Mouse (Mus musculus): ENCODE data around the gene Efhd2. TPM values are rescaled to one million over a fixed set of nuclear protein-coding genes. Genes with fewer than 3 reads are reported as not detected.

Gene Efhd2
- total RNA-seq, 2 experiments from 2014 or later: 16.4 to 21.6 TPM

DNA sequence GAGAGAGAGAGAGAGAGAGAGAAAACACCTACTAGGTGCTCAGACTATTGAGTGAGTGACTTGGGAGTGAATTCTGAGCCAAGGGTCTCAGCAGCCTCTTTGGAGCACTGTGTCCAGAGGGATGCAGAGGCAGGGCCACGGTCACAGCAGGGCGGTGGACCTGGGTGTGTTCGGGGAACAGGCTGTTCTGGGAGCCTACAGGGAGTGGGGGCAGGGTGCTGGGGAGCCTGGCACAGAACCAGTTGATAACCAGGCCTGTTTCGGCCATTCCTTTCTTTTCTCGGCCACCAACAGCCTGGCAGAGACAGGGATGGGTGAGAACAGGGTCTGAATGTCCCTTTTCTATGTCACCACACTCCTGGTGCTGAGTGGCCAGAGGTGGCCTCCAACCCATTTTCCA, 11.9 kb downstream of the Efhd2 start:
- intact Hi-C loops (cut with DNase I): no loop called here
- DNase-seq (ENCODE audit: low spot score): no peak

GRCm38 (mm10) chr4:141861591-141862295, 13.0 kb downstream of the Efhd2 start:
- no peak for DNase-seq (ENCODE audit: low spot score)

GRCm38 (mm10) chr4:141860246-141860841, 14.4 kb downstream of the Efhd2 start:
- DNase-seq (ENCODE audit: low spot score): no peak
- intact Hi-C loops (cut with DNase I): no loop called here

More at GRCm38 (mm10) chr4:141861591-141862295, 13.0 kb downstream of the Efhd2 start:
- intact Hi-C loops (cut with DNase I): no loop called here

GRCm38 (mm10) chr4:141859351-141859750, 15.4 kb downstream of the Efhd2 start:
- no peak for DNase-seq (ENCODE audit: low spot score)
- intact Hi-C loops (cut with DNase I): no loop called here

GRCm38 (mm10) chr4:141858501-141858900, 16.2 kb downstream of the Efhd2 start:
- intact Hi-C loops (cut with DNase I): no loop called here
- DNase-seq (ENCODE audit: low spot score): no peak

GRCm38 (mm10) chr4:141857422-141857930, 17.2 kb downstream of the Efhd2 start:
- intact Hi-C loops (cut with DNase I): loop anchor here (1.0 kb wide), 1 partner anchor 101 kb away; no protein-coding TSS in a partner anchor

GRCm38 (mm10) chr4:141853437-141853836, 21.3 kb downstream of the Efhd2 start:
- intact Hi-C loops (cut with DNase I): loop anchor here (2.0 kb wide), 2 partner anchors 43 to 235 kb away; partner anchors contain the start of gene Tmem82
- no peak for DNase-seq (ENCODE audit: low spot score)

More at GRCm38 (mm10) chr4:141857422-141857930, 17.2 kb downstream of the Efhd2 start:
- peak; percentile 60 for DNase-seq (ENCODE audit: low spot score)

- intact Hi-C loops (cut with DNase I): loop anchor here (10.0 kb wide), 1 partner anchor 461 kb away; no protein-coding TSS in a partner anchor
Measured at GRCm38 (mm10) chr4:141845999-141846398, 28.7 kb downstream of the Efhd2 start, which contains the start of gene Ctrc. Gene Ctrc, minus strand, starts transcription at chr4:141846359.

DNA sequence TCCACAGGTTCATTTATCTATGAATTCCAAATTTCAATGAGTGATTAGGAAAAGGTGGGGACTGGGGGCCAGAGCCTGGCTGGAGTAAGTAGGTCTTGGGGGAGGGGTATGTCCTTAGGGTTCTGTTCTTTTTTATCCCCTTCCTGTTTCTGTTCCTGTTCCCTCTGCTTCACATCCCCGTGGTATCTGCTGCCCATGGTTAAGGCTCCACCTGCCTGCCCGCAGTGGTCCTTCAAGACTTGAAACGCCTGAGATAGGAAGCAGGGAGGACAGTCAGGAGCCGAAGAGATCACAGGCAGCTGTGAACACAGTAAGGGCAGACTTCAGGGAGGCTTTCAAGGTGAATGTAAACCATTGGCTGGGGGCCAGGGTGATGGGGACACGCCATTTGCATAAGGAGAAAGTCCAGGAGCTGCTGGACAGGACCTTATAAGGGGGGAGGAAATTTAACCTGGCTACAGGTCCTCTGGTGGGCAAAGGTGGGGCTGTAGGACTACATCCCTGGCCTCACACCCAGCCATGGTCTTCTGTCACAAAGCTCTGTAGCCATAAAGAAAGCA, 40.1 kb downstream of the Efhd2 start:
- DNase-seq (ENCODE audit: low spot score): no peak
- intact Hi-C loops (cut with DNase I): no loop called here

More at GRCm38 (mm10) chr4:141845999-141846398, 28.7 kb downstream of the Efhd2 start, which contains the start of gene Ctrc:
- DNase-seq (ENCODE audit: low spot score): no peak

DNA sequence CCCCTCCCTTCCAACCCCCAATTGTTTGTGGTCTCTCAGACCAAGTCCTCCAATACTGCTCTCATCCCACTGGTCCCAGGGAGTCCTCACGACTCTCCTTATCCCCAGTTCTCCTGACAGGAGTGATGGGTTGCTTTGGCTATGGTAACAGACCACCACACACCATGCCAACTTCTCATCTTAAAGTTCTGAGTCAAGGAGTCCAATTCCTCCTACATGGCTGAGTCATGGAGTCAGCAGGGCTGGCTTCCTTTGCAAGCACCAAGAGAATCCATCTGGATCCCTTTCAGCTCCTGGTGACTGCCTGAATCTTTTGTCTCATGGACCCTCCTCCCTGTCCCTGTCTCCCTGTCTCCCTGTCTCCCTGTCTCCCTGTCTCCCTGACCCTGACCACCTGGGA, 40.8 kb downstream of the Efhd2 start:
- intact Hi-C loops (cut with DNase I): no loop called here
- DNase-seq (ENCODE audit: low spot score): no peak

DNA sequence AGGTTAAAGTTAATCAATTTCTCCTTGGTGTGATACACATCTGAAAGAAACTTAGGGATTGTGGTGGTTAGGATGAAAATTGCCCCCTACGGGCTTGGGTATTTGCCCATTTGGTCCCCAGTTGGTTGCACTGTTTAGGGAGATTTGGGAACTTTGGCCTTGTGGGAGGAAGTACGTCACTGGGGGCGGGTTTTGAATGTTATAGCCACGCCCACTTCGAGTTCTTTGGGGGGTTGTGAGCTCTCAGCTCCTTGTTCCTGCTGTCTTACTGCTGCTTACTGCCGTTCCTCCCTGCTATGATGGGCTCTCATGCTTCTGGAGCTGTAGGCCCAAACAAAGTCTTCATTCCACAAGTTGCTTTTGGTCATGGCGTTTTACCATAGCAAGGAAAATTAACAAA, 43.4 kb downstream of the Efhd2 start:
- no peak for DNase-seq (ENCODE audit: low spot score)
- intact Hi-C loops (cut with DNase I): no loop called here

DNA sequence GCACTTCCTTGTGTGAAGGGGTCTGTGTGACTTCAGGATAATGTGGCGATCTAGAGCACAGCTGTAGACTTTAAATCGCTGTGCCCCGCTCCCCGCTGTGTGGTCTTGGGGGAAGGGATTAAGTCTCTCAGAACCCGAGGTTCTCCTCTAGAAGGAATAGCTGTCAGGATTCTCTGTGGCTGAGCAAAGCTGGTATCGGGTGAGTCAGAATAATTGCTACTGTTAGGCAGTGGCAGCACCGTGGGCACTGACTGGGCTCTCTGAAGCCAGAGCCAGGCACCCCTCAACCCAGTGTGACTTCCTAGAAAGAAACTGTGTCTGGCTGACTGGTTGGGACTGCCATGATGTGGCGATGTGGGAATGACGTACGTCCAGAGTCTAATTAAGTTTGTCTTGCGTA, 44.3 kb downstream of the Efhd2 start:
- intact Hi-C loops (cut with DNase I): no loop called here

DNA sequence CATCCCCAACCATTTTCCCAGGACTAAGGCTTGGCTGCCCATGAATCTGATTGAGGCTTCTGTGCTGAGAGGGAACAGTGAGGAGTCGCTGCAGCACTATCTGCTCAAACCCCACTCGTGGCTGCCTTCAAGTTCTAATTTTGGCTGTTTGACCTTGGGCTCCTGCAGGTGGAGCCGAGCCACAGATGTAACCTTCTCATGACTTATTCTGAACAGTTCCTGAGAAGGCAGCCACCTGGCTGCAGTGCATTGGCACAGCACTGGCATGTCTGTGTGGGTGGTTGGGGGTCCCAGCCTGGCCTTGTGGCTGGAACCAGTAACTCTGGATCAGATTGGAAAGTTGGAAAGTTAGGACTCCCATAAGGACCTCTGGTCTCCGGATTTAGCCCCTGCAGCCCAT, 46.5 kb downstream of the Efhd2 start:
- intact Hi-C loops (cut with DNase I): no loop called here
- DNase-seq (ENCODE audit: low spot score): no peak

More for the DNA sequence above, 44.3 kb downstream of the Efhd2 start:
- DNase-seq (ENCODE audit: low spot score): no peak

- intact Hi-C loops (cut with DNase I): no loop called here
- no peak for DNase-seq (ENCODE audit: low spot score)
Measured at GRCm38 (mm10) chr4:141827401-141827800, 47.3 kb downstream of the Efhd2 start.

- intact Hi-C loops (cut with DNase I): no loop called here
- no peak for DNase-seq (ENCODE audit: low spot score)
Measured at GRCm38 (mm10) chr4:141826060-141826459, 48.7 kb downstream of the Efhd2 start, which contains the start of gene Cela2a. Gene Cela2a, minus strand, starts transcription at chr4:141826160.

GRCm38 (mm10) chr4:141822979-141823378, 51.7 kb downstream of the Efhd2 start:
- DNase-seq (ENCODE audit: low spot score): no peak
- intact Hi-C loops (cut with DNase I): no loop called here

GRCm38 (mm10) chr4:141822089-141822488, 52.6 kb downstream of the Efhd2 start:
- no peak for DNase-seq (ENCODE audit: low spot score)
- intact Hi-C loops (cut with DNase I): no loop called here

DNA sequence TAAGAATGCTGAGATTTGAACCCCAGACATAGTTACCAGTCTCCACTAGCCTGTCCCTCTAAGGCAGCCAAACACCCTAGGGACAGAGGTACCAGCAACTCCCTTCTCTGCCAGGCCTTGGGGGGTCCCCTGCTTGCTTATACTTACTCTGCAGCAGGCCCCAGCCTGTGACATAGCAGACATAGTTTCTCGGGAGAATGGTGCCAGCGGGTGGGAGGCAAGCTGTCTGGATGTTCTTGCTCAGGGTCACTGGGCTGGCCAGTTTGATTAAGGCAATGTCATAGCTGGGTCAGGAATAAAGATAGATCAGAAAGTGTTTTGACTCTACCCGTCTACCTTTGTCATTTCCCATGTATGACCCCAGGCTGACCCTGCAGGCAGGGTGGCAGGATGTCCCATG, 53.5 kb downstream of the Efhd2 start:
- no peak for DNase-seq (ENCODE audit: low spot score)
- intact Hi-C loops (cut with DNase I): no loop called here

GRCm38 (mm10) chr4:141819316-141819715, 55.4 kb downstream of the Efhd2 start:
- DNase-seq (ENCODE audit: low spot score): no peak
- intact Hi-C loops (cut with DNase I): no loop called here

- DNase-seq (ENCODE audit: low spot score): no peak
- intact Hi-C loops (cut with DNase I): no loop called here
Measured at GRCm38 (mm10) chr4:141818861-141819260, 55.9 kb downstream of the Efhd2 start.

DNA sequence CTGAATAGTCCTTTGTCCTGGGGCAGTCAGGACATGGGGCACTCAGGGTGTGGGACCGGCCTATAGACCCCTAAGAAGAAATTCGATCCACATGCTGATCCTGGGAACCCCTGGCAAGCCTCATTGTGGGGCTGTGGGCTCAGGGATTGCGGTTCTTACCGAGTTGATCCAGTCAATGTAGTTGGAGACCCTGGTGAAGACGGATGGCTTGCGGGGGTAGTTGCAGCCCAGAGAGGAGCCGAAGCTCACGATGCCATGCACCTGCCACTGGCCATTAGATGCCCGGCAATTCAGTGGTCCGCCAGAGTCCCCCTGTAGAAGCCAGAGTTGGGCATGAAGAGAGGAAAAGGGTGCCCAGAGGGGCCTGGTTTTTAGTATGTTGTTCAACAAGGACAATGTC, 57.0 kb downstream of the Efhd2 start:
- no peak for DNase-seq (ENCODE audit: low spot score)
- intact Hi-C loops (cut with DNase I): no loop called here
